Mouse (Mus musculus): Measurements from ENCODE around the gene Snrpn.
"Not testable (repeated sequence)": the region's sequence is repeated elsewhere in the genome, so short reads cannot be mapped to it uniquely, and the experiment has no call there.

Gene Snrpn

DNA sequence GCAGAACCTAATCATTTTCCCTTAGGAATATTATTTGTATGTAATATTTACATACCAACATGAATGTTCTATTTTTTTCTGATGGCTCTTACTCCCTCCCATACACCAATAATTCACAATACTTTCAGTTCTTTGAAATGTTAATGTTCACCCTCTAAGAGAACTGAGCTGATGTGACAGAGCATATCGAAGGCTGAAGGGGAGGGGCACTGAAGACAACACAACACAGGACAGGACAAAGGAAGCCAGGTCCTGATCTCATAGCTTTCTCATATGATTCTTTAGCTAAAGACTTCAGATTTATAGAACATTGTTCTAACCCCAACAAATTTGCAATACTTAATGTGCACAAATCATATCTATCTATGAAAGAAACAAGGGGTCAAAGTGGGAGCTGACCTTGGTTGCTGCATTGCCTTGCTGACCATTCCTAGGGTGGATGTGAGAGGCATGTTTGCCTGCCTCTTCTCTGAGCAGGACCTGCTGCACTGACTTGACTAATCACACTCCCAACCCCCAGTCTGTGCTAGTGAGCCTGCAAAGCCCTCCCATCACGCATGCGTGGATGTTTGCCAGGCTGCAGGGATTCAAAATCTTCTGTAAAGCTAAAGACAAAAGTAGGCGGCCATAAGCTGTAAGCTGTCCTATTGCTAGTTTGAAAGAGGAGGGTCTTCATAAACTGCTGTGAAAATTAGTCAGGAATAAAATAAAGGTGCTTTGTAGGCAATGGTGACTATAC, at the start of gene Snrpn:
Snrpn (minus strand) TSS at position 478 of the 739 bp plus-strand sequence.
- DNase-seq (ENCODE audit: extremely low spot score, low spot score) = no peak

DNA sequence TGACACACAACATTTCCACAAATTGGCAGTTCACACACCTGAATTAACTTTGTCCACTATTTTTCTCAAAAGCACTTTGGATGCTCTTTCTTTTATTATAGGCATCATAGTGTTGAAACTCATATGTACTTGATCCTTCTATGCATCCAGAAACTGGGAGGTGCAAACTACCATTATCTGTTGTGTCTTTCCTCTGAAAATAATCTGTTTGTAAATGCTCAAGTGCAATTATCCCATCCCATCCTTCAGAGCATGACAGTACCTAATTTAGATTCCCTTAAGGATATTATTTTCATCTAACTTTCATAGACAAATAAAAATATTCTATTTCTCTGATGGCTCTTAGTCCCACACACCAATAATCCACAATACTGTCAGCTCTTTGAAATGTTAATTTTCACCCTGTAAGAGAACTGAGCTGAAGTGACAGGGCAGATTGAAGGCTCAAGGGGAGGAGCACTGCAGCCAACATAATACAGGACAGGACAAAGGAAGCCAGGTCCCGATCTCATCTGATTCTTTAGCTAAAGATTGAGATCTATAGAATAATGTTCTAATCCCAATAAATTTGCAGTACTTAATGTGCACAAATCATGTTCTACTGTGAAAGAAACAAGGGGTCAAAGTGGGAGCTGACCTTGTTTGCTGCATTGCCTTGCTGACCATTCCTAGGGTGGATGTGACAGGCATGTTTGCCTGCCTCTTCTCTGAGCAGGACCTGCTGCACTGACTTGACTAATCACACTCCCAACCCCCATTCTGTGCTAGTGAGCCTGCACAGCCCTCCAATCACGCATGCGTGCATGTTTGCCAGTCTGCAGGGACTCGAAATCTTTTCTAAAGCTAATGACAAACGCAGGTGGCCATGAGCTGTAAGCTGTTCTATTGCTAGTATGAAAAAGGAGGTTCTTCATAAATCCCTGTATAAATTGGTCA, 30.5 kb upstream of the Snrpn start:
- DNase-seq (ENCODE audit: extremely low spot score, low spot score) = peak; percentile 12

DNA sequence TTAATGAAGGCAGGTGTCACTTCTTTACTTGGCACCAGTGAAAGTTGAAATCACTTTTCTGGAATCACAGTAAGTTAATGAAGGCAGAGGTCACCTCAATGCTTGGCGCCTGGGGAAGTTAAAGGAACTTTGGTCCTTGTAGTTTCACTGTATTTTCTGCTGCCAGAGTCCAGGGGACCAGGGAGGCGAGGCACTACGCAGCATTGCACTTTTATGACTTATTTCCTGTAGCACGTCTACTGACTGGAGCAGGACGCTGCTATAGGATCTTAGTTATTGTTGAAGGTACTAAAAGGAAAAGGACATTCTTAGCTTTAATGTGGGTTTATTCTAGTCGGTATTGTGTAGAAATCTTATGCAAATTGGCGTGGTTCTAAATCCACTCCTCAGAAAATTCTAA, 14.7 kb downstream of the Snrpn start:
- no peak for DNase-seq (ENCODE audit: extremely low spot score, low spot score)

DNA sequence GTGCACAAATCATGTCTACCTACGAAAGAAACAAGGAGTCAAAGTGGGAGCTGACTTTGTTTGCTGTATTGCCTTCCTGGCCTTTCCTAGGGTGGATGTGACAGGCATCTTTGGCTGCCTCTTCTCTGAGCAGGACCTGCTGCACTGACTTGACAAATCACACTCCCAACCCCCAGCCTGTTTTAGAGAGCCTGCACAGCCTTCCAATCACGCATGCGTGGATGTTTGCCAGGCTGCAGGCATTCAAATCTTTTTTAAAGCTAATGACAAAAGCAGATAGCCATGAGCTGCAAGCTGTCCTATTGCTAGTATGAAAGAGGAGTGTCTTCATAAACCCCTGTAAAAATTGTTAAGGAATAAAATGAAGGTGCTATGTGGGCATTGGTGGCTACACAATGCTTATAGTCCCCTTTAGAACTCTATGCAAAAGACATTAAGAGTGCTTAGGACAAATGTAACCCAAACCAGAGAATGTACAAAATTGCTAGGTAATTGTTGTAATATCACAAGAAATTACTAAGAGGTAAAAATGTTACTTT, 16.9 kb downstream of the Snrpn start:
- DNase-seq (ENCODE audit: extremely low spot score, low spot score) = not testable (repeated sequence)

DNA sequence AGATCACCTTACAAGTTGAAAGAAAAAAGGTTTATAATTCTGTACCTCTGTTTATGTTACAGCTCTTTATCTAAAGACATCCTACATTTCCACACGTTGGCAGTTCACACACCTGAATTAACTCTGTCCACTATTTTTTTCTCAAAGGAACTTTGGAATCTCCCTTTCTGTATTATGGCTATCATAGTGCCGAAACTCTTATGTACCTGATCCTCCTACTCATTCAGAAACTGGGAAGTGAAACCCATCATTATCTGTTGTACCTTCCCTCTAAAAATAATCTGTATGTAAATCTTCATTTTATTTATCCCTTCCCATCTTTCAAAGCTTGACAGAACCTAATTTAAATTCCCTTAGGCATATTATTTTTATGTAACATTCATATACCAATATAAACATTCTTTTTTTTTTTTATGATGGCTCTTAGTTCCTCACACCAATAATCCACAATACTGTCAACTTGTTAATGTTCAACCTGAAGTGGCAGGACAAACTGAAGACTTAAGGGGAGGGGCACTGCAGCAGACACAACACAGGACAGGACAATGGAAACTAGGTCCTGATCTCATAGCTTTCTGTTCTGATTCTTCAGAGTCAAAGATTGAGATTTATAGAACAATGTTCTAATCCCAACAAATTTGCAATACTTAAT, 17.5 kb downstream of the Snrpn start:
- DNase-seq (ENCODE audit: extremely low spot score, low spot score) = no peak

DNA sequence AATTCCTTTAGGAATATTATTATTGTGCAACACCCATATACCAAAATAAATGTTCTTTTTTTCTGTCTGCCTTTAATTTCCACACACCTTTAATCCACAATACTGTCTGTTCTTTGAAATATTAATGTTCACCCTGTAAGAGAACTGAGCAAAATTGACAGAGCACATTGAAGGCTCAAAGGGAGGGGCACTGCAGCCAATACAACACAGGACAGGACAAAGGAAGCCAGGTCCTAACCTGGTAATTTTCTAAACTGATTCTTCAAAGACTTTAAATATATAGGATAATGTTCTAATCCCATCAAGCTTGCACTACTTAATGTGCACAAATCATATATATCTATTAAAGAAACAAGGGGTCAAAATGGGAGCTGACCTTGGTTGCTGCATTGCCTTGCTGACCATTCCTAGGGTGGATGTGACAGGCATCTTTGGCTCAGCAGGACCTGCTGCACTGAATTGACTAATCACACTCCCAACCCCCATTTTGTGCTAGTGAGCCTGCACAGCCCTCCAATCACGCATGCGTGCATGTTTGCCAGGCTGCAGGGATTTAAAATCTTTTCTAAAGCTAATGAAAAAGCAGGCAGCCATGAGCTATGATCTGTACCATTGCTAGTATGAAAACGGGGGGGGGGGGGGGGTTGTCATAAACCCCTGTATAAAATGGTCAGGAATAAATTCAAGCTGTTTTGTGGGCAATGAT, 42.7 kb downstream of the Snrpn start:
- no peak for DNase-seq (ENCODE audit: extremely low spot score, low spot score)

DNA sequence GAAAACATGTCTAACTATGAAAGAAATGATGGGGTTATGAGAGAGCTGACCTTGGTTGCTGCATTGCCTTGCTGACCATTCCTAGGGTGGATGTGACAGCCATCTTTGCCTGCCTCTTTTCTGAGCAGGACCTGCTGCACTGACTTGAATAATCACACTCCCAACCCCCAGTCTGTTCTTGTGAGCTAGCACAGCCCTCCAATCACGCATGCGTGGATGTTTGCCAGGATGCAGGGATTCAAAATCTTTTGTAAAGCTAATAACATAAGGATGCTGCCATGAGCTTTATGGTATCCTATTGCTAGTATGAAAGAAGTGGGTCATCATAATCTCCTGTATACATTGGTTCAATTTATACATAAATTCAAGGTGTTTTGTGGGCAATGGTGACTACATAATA, 63.7 kb downstream of the Snrpn start:
- no peak for DNase-seq (ENCODE audit: extremely low spot score, low spot score)

DNA sequence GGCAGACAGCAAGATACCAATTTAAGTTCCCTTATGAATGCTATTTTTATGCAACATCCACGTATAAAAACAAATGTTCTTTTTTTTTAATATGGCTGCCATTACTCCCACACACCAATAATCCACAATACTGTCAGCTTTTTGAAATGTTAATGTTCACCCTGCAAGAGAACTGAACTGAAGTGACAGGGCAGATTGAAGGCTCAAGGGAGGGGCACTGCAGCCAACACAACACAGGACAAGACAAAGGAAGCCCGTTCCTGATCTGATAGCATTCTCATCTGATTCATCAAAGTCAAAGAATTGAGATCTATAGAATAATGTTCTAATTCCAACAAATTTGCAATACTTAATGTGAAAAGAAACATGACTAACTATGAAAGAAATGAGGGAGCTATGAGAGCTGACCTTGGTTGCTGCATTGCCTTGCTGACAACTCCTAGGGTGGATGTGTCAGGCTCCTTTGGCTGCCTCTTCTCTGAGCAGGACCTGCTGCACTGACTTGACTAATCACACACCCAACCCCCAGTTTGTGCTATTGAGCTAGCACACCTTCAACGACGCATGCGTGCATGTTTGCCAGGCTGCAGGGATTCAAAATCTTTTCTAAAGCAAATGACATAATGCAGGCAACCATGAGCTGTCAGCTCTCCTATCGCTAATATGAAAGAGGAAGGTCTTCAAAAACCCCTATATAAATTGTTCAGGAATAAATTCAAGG, 92.4 kb downstream of the Snrpn start:
- DNase-seq (ENCODE audit: extremely low spot score, low spot score) = no peak

DNA sequence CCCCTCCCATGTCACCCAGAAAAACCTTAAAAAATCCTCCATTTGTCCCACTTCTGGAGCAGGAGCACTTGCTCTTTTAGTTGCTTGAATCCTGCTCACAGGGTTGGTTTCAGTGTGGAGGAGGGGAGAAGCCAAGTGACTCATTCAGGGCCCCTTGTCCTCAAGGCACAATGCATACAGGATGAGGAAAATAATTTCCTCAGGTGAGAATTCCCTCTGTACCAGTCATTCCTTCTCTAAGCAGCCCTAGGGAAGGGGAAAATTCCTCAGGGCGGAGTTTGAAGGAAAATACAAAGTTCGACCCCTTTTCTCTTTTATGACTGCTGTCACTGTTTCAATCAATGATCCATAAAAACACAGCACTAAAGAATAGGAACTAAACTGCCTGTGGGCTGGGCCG, 126.8 kb downstream of the Snrpn start:
- no peak for DNase-seq (ENCODE audit: extremely low spot score, low spot score)

DNA sequence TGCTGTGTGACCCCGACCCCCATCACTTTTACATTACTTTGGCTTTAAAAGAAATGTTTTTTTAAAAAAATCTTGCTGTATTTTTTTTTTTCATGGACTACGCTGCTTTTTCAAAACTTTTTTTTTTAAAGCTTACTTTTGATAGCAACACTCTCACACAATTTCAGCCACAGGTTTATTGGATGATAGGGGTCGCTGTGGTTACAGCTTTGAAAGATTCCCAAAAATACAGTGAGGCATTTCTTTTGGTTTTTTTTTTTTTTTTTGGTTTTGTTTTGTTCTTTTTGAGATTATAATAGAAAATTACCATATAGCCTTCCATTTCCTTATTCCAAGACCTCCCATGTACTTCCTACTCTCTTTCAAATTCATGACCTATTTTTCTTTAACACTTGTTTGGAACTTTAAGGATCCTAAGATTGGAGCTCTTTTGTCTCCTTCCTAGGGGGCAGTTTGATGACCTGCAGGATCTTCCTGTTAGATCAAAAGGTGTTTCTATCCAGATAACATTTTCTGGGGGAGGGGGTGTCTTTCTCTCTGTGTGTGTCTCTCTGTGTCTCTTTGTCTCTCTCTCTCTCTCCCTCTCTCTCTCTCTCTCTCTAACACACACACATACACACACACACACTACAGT, 132.2 kb downstream of the Snrpn start:
- DNase-seq (ENCODE audit: extremely low spot score, low spot score) = no peak

DNA sequence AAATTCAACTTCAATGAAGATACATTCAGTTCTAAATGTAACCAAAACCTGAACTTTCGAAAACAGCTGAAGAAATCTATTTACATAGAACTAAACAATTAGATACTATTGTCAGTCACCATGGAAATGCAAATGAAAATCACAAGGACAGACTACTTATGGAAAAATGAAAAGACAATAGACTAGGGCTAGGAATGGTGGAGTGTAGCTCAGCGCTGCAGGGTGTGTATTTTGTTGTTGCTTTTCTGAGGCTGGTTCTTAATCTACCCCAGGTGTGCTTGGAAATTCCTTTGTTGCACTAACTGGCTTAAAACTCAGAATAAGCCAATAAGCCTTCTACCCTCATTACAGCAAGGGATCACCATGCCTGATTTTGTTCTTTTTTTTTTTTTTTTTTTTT, 133.8 kb downstream of the Snrpn start:
- no peak for DNase-seq (ENCODE audit: extremely low spot score, low spot score)

DNA sequence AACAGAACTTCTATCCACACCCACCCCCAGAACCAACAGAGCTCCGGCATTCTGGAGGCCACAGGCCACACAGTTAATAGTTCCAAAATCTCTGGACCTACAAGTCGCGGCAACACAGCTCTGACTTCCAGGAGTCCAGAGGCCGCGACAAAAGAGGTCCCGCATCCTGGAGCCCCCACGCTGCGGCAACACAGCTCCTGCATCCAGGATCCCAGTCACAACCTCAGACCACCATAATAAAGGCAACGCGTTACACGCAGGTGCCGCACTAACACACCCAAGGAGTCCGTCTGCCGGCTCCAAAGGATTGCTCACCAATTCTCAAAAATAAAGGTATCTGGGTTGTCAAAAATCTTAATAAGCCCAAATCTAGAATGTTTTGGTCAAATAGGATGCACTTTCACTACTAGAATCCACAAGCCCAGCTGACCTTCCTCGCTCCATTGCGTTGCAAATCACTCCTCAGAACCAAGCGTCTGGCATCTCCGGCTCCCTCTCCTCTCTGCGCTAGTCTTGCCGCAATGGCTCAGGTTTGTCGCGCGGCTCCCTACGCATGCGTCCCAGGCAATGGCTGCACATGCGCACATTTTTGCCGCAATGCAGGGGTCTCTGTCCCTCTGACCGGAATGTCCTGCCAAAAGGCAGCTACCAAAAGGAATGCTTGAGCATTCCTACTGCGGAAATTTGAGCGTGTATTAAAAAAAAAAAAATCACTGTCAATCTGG, 135.3 kb downstream of the Snrpn start, which contains the start of the genes Snurf and Gm38393:
Snurf (minus strand) TSS at position 444 of the 725 bp plus-strand sequence.
Gm38393 (minus strand) TSS at position 459 of the 725 bp plus-strand sequence.
- DNase-seq (ENCODE audit: extremely low spot score, low spot score) = peak; percentile 54

DNA sequence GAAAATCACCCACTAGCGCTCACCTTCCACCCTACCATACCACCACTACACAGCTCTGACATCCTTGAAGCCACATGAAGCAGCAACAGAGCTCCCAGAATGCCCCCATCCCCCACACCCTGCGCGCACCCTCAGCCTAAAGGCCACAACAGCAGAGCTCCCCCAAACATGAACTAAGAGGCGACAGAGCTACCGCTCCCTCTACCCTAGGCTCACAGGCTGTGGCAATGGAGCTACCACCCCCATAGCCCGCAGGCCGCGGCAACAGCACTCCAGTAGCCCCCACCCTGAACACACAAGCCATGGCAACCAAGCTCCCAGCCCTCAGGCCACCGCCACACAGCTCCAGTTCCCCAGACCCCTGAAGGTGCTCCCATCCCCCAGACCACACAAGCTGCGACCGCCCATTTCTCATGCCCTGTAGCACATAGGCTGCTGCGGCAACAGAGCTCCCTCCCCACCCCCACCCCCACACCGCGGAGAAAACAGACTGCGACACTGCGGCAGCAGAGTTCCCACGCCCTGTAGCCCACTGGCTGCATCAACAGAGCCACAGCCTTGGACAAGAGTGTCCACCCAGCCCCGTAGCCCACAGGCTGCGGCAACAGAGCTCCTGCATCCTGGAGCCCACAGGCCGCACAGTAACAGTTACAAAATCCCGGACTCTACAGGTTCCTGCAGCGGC, 136.0 kb downstream of the Snrpn start:
- DNase-seq (ENCODE audit: extremely low spot score, low spot score) = peak; percentile 66

DNA sequence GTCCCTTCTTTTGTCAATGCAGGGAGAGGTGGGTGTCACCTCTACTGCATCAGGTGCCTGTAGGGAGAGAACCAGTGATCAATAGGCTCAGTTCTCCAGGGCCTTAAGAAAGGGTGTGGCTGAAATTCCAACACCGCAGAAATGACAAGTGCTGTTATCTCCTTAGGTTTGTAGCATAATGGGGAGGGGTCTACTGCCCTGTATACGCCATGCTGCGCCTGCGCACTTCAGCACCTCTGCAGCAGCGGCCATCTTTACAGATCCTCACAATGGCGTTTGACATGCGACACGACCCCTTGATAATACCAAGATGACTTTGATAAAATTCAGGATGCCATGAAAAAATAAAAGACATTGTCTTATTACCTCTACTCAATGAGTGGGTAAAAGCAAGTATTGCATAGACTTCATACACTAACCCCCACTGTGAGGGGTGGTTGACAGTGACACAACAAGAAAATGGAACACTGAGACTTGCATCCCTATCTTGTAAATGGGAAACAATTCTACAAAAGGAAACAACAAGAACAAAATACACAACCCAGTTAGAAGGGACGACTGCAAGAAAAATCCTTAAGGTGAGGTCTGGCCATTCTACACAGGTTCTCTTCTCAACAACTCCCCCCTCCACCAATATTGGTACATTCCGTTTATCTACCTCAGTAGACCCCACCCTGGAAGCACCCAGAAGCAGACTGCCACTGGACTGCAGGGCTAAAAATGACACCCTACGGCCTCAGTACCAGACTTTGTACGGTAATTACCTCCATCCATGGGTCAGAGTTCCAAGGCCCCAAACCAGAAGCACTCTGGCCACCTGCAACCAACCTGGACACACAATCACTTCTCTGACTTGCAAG, 136.8 kb downstream of the Snrpn start:
- DNase-seq (ENCODE audit: extremely low spot score, low spot score) = peak; percentile 13

DNA sequence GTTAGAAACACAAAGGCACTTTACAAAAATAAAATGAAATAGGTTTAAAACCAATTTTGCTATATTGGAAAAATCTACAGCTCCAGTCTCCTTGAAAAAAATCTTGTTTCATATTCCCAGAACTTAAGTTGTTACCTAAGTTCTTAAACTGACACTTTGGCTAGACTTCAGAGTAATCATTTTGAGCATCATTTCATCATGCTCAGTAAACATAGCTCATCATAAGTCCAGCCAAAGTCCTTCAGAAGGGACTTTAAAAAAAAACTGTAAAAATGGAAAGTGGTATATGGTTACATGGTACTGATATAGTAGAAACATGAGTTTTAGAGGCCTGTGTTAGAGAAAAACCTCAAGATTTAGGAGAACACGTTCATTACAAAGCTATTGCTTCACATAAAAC, 161.4 kb downstream of the Snrpn start:
- DNase-seq (ENCODE audit: extremely low spot score, low spot score) = no peak

Data from neural tube, embryonic 10.5 days (tissue).